Mouse (Mus musculus) heart, postnatal 0 days (tissue): Measurements from ENCODE around the gene Pcolce. TPM values are rescaled to one million over a fixed set of nuclear protein-coding genes. Genes with fewer than 3 reads are reported as not detected.

Experiments used
- ATAC-seq: fragments of 200-750 bp; cut with Nextera tagmentation; 2 replicates; pipeline ENCODE4 v1.8.0; 2017; ENCODE audit warnings: low read depth, moderate number of reproducible peaks, moderate library complexity; ENCODE audit not compliant: insufficient read depth
- DNase-seq: peaks from one replicate; pipeline ENCODE4 v3.0.0-alpha.2; 2016; ENCODE audit warnings: low spot score
- H3K27ac ChIP-seq: fragments of 300-500 bp; sonication (generic); 2 replicates; pipeline ENCODE4 v1.5.1; 2014; ENCODE audit warnings: low read depth, mild to moderate bottlenecking
- H3K27me3 ChIP-seq: fragments of 300-500 bp; sonication (generic); 2 replicates; pipeline ENCODE4 v1.6.1; 2014; ENCODE audit warnings: low read length, mixed read lengths; ENCODE audit not compliant: control insufficient read depth, insufficient read depth
- H3K36me3 ChIP-seq: fragments of 300-500 bp; sonication (generic); replicated peaks from 2 replicates; pipeline ENCODE4 v1.6.1; 2014; ENCODE audit warnings: low read length, mixed read lengths; ENCODE audit not compliant: control insufficient read depth, insufficient read depth
- H3K4me1 ChIP-seq: fragments of 300-500 bp; sonication (generic); 2 replicates; pipeline ENCODE4 v1.6.1; 2014; ENCODE audit warnings: antibody characterized with exemption; ENCODE audit not compliant: control insufficient read depth, insufficient read depth
- H3K4me2 ChIP-seq: fragments of 300-500 bp; sonication (generic); 2 replicates; pipeline ENCODE4 v1.6.1; 2014; ENCODE audit warnings: low read depth, mild to moderate bottlenecking, low read length, moderate library complexity
- H3K4me3 ChIP-seq: fragments of 300-500 bp; sonication (generic); 2 replicates; pipeline ENCODE4 v1.5.1; 2014; ENCODE audit warnings: low read depth, low read length
- H3K9ac ChIP-seq: fragments of 300-500 bp; sonication (generic); replicated peaks from 2 replicates; pipeline ENCODE4 v1.6.1; 2014; ENCODE audit warnings: low read depth, low read length, mixed read lengths
- H3K9me3 ChIP-seq: fragments of 300-500 bp; sonication (generic); replicated peaks from 2 replicates; pipeline ENCODE4 v1.6.1; 2016; ENCODE audit warnings: low read length; ENCODE audit not compliant: control insufficient read depth
- CTCF ChIP-seq: IDR thresholded peaks from 2 replicates; pipeline ENCODE4 v1.5.1; 2016; ENCODE audit warnings: antibody characterized with exemption, control low read depth, low read depth
- EP300 ChIP-seq: IDR thresholded peaks from 2 replicates; pipeline ENCODE4 v1.6.1; 2016; ENCODE audit warnings: antibody characterized with exemption, low read depth
- WGBS: fragments of 180-500 bp; shearing (Covaris S2); extraction: QIAGEN DNeasy Blood & Tissue Kit; methylation state at CpG from one replicate; pipeline ENCODE4 v1.1.7; 2014; 5-methylcytosine and 5-hydroxymethylcytosine counted together
- polyA plus RNA-seq: library from polyadenylated mRNA; unstranded; fragments of >200 nt; fragmentation: Nextera tagmentation; extraction: Ambion mirVana; gene quantifications from 2 replicates; pipeline ENCODE4 v1.2.1, GENCODE M21; 2015
- total RNA-seq: library from RNA; depleted of rRNA; stranded (reverse); fragments of >200 nt; gene quantifications from 2 replicates; pipeline ENCODE4 v1.2.3, GENCODE M21; 2014; ENCODE audit warnings: low replicate concordance

Pcolce gene
- total and polyA plus RNA-seq, 2 experiments from 2014 or later = 116 to 172 TPM

- Histone ChIP-seq H3K9me3 (no peaks in the 10 kb centered on the region), H3K27me3 (no peaks in the 10 kb centered on the region), H3K4me1 (peaks cover 17% of the 10 kb centered on the region), H3K27ac (no peak overlapping the region), H3K4me2 (no peak overlapping the region), H3K4me3 (no peak overlapping the region), H3K9ac (no peak overlapping the region), H3K36me3 (peaks cover 57% of the 10 kb centered on the region)
- ATAC-seq = no peak
- DNase-seq = no peak
- TF ChIP-seq CTCF = no peak
- WGBS = 70% methylated on average over 12 of the region's 12 CpGs
Observed at GRCm38 (mm10) chr5:137633397-137634084, 20.0 kb upstream of the Pcolce start.

- peak overlapping the region; percentile 70; the same call in 1 of the 2 replicates for H3K9ac ChIP-seq
- peaks cover 38% of the 10 kb centered on the region for H3K36me3 ChIP-seq
- H3K4me2 ChIP-seq = peak overlapping the region; percentile 92; the same call in 1 of the 2 replicates
- TF ChIP-seq CTCF (no peak), EP300 (no peak)
- ATAC-seq (no peak), DNase-seq (no peak)
- no peaks in the 10 kb centered on the region for H3K9me3 ChIP-seq
- H3K27me3 ChIP-seq = no peaks in the 10 kb centered on the region
- H3K4me3 ChIP-seq = peak overlapping the region; percentile 79; the same call in 1 of the 2 replicates
- peak overlapping the region; percentile 88 for H3K27ac ChIP-seq
- H3K4me1 ChIP-seq = peaks cover 23% of the 10 kb centered on the region
- WGBS = 39% methylated on average over 4 of the region's 4 CpGs
Observed at GRCm38 (mm10) chr5:137631591-137631990, 18.0 kb upstream of the Pcolce start.

GRCm38 (mm10) chr5:137631171-137631570, 17.6 kb upstream of the Pcolce start:
- peaks cover 23% of the 10 kb centered on the region for H3K4me1 ChIP-seq
- peaks cover 34% of the 10 kb centered on the region for H3K36me3 ChIP-seq
- H3K9ac ChIP-seq = peak overlapping the region; percentile 70; the same call in 1 of the 2 replicates
- H3K9me3 ChIP-seq = no peaks in the 10 kb centered on the region
- ATAC-seq = no peak
- no peak for DNase-seq
- H3K27ac ChIP-seq = peak overlapping the region; percentile 88
- no peaks in the 10 kb centered on the region for H3K27me3 ChIP-seq
- peak overlapping the region; percentile 79 for H3K4me3 ChIP-seq
- TF ChIP-seq EP300 (no peak), CTCF (no peak)
- H3K4me2 ChIP-seq = peak overlapping the region; percentile 92
- 47% methylated on average over 9 of the region's 9 CpGs for WGBS

- peak overlapping the region; percentile 88 for H3K27ac ChIP-seq
- no peaks in the 10 kb centered on the region for H3K9me3 ChIP-seq
Observed at GRCm38 (mm10) chr5:137630602-137631001, 17.0 kb upstream of the Pcolce start.

GRCm38 (mm10) chr5:137629906-137630545, 16.4 kb upstream of the Pcolce start:
- no peaks in the 10 kb centered on the region for H3K27me3 ChIP-seq
- H3K9ac ChIP-seq = peak overlapping the region; percentile 70
- 18% methylated on average over 6 of the region's 6 CpGs for WGBS
- peak overlapping the region; percentile 88 for H3K27ac ChIP-seq
- peaks cover 23% of the 10 kb centered on the region for H3K4me1 ChIP-seq
- DNase-seq (no peak), ATAC-seq (no peak)
- H3K9me3 ChIP-seq = no peaks in the 10 kb centered on the region
- no peak for TF ChIP-seq CTCF
- peak overlapping the region; percentile 92 for H3K4me2 ChIP-seq
- H3K36me3 ChIP-seq = peaks cover 22% of the 10 kb centered on the region
- peak overlapping the region; percentile 79 for H3K4me3 ChIP-seq

More at GRCm38 (mm10) chr5:137630602-137631001, 17.0 kb upstream of the Pcolce start:
- DNase-seq (no peak), ATAC-seq (no peak)
- Histone ChIP-seq H3K4me3 (peak overlapping the region; percentile 79), H3K36me3 (peaks cover 28% of the 10 kb centered on the region), H3K27me3 (no peaks in the 10 kb centered on the region), H3K9ac (peak overlapping the region; percentile 70; the same call in 1 of the 2 replicates), H3K4me1 (peaks cover 23% of the 10 kb centered on the region), H3K4me2 (peak overlapping the region; percentile 92)
- WGBS = 51% methylated on average over 3 of the region's 3 CpGs
- TF ChIP-seq CTCF = no peak
- no peak for TF ChIP-seq EP300
